Mouse (Mus musculus) lung, postnatal 4 days (tissue): Measurements from ENCODE around the gene Med14.

Experiments used
- DNase-seq, 2 experiments: peaks; one replicate each; pipeline ENCODE4 v3.0.0; 2021

The Med14 gene

GRCm38 (mm10) chrX:12653879-12654278, 108.0 kb downstream of the Med14 start:
- no peak for DNase-seq

GRCm38 (mm10) chrX:12651906-12652305, 110.0 kb downstream of the Med14 start:
- no peak for DNase-seq

- DNase-seq: no peak
Observed at GRCm38 (mm10) chrX:12645531-12646304, 116.2 kb downstream of the Med14 start.

- no peak for DNase-seq
Observed at GRCm38 (mm10) chrX:12644976-12645375, 116.9 kb downstream of the Med14 start.
